Mouse (Mus musculus): ENCODE measurements at regions not wholly inside any gene's neighbourhood (a gene's known extent, or its start where the extent isn't known, plus 50 kb on each side); places are given as distances from the start of the nearest gene placed in this dataset.

DNA sequence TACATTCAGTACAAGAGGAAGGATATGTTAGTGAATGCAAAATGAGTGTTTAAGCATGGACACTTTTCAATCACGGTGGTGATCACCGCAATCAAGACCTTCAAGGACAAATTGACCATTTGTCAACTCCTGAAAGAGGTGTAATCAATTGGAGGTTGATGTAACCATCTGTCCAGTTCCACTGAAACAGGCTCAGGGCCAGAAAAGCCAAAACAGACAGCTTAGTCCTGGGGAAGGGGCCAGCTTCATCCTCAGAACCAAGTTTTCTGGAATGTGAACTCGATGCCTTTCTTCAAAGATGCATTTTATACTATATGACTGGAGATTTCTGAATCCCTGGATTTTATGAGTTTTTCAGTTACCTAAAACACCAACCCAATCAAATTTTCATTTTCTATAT is 81.1 kb upstream of the Adgrl3 start:
- Histone ChIP-seq H3K36me3 (no peaks in the 10 kb centered on the region), H3K9me3 (no peaks in the 10 kb centered on the region), H3K4me3 (replicated peaks) (no peak overlapping the region), H3K27ac (no peak overlapping the region), H3K4me2 (no peak overlapping the region), H3K27me3 (no peaks in the 10 kb centered on the region), H3K4me1 (replicated peaks) (no peaks in the 10 kb centered on the region), H3K9ac (replicated peaks) (no peak overlapping the region)
- no peak for ATAC-seq (ENCODE audit: insufficient number of reproducible peaks, insufficient read depth, low FRiP score, low TSS enrichment, low read depth)
- 79% methylated on average over 3 of the region's 3 CpGs for WGBS

- 0 out of 2 replicates have a peak, but pooled peaks have one; percentile 56 for ATAC-seq (ENCODE audit: insufficient number of reproducible peaks, insufficient read depth, low FRiP score, low TSS enrichment, low read depth)
- WGBS = 78% methylated on average over 3 of the region's 3 CpGs
- Histone ChIP-seq H3K27ac (no peak overlapping the region), H3K9me3 (no peaks in the 10 kb centered on the region), H3K4me3 (replicated peaks) (no peak overlapping the region), H3K4me2 (no peak overlapping the region), H3K4me1 (replicated peaks) (peaks cover 12% of the 10 kb centered on the region), H3K27me3 (no peaks in the 10 kb centered on the region), H3K9ac (replicated peaks) (no peak overlapping the region), H3K36me3 (no peaks in the 10 kb centered on the region)
Observed at GRCm38 (mm10) chr5:80951861-80952599, 67.9 kb upstream of the Adgrl3 start.

- WGBS = 43% methylated on average over 4 of the region's 4 CpGs
- no peaks in the 10 kb centered on the region for H3K36me3 ChIP-seq
- no peaks in the 10 kb centered on the region for H3K27me3 ChIP-seq
- H3K9ac ChIP-seq (replicated peaks) = no peak overlapping the region
- H3K9me3 ChIP-seq = no peaks in the 10 kb centered on the region
- peaks cover 12% of the 10 kb centered on the region for H3K4me1 ChIP-seq (replicated peaks)
- H3K4me3 ChIP-seq (replicated peaks) = no peak overlapping the region
- H3K27ac ChIP-seq = no peak overlapping the region
- ATAC-seq (ENCODE audit: insufficient number of reproducible peaks, insufficient read depth, low FRiP score, low TSS enrichment, low read depth) = peak; percentile 56; the same call in 1 of the 2 replicates
- no peak overlapping the region for H3K4me2 ChIP-seq
Observed at GRCm38 (mm10) chr5:80952600-80953218, 67.2 kb upstream of the Adgrl3 start.
